In genomic region chr2:72238421-72238820, GRCm38 (mm10) we compare ENCODE assay signal across 13 mouse cellular contexts.
"Had no signal": no experiment of that assay in that cellular context is flagged by ENCODE, and none has a peak within 500 bp of the region (broad histone marks: within the 10 kb centered on the region; RNA-seq: fewer than 3 reads in every experiment).

No protein-coding gene starts in this region.

- H3K9me3 ChIP-seq: liver, embryonic 12.5 days; midbrain, embryonic 13.5 days; neural tube, embryonic 15.5 days had no signal

- H3K4me3 ChIP-seq: liver, embryonic 12.5 days; midbrain, embryonic 13.5 days; myocyte; neural tube, embryonic 15.5 days had no signal

- H3K27ac ChIP-seq: liver, embryonic 12.5 days; macrophage; midbrain, embryonic 13.5 days; neural tube, embryonic 15.5 days had no signal

- H3K36me3 ChIP-seq: liver, embryonic 12.5 days; midbrain, embryonic 13.5 days had no signal

- DNase-seq: kidney, adult 11 months; kidney, postnatal 14 days; lung, embryonic 14.5 days; lung, postnatal 10 days; right cerebral cortex, postnatal 4 days; spleen, adult 18-20 months; thymus, adult 18-20 months; thymus, postnatal 14 days had no signal

- ATAC-seq: liver, embryonic 12.5 days; midbrain, embryonic 13.5 days had no signal

- H3K9ac ChIP-seq: liver, embryonic 12.5 days; lung, embryonic 14.5 days; midbrain, embryonic 13.5 days; neural tube, embryonic 15.5 days had no signal

- H3K4me2 ChIP-seq: liver, embryonic 12.5 days; lung, embryonic 14.5 days; midbrain, embryonic 13.5 days; neural tube, embryonic 15.5 days had no signal
